Mouse (Mus musculus) midbrain, postnatal 0 days (tissue): Measurements from ENCODE around the gene Tmem88. TPM values are rescaled to one million over a fixed set of nuclear protein-coding genes. Genes with fewer than 3 reads are reported as not detected.
A peak's percentile ranks its signal among the peaks of the same experiment; 100 is the strongest.

ENCODE experiments used
- ATAC-seq: fragments of 200-750 bp; cut with Nextera tagmentation; 2 replicates; pipeline ENCODE4 v1.8.0; 2017; ENCODE audit warnings: moderate number of reproducible peaks, mild to moderate bottlenecking, moderate TSS enrichment, moderate library complexity; ENCODE audit not compliant: low FRiP score
- DNase-seq: peaks from one replicate; pipeline ENCODE4 v3.0.0-alpha.2; 2015; ENCODE audit warnings: low spot score
- H3K27ac ChIP-seq: fragments of 300-500 bp; sonication (generic); 2 replicates; pipeline ENCODE4 v1.5.1; 2014; ENCODE audit warnings: low read depth, mild to moderate bottlenecking, low read length, mixed read lengths
- H3K27me3 ChIP-seq: fragments of 300-500 bp; sonication (generic); 2 replicates; pipeline ENCODE4 v1.6.1; 2014; ENCODE audit warnings: low read length, control low read depth, mixed read lengths; ENCODE audit not compliant: insufficient read depth
- H3K36me3 ChIP-seq: fragments of 300-500 bp; sonication (generic); 2 replicates; pipeline ENCODE4 v1.6.1; 2014; ENCODE audit warnings: low read length, control low read depth, mixed read lengths; ENCODE audit not compliant: insufficient read depth
- H3K4me1 ChIP-seq: fragments of 300-500 bp; sonication (generic); 2 replicates; pipeline ENCODE4 v1.6.1; 2014; ENCODE audit warnings: mild to moderate bottlenecking, control low read depth, antibody characterized with exemption, low read length, mixed read lengths; ENCODE audit not compliant: insufficient read depth
- H3K4me2 ChIP-seq: fragments of 300-500 bp; sonication (generic); 2 replicates; pipeline ENCODE4 v1.6.1; 2014; ENCODE audit warnings: low read depth, mild to moderate bottlenecking, low read length, mixed read lengths; ENCODE audit not compliant: poor library complexity, severe bottlenecking
- H3K4me3 ChIP-seq: fragments of 300-500 bp; sonication (generic); 2 replicates; pipeline ENCODE4 v1.5.1; 2014; ENCODE audit warnings: low read depth, mild to moderate bottlenecking, low read length, moderate library complexity
- H3K9ac ChIP-seq: fragments of 300-500 bp; sonication (generic); replicated peaks from 2 replicates; pipeline ENCODE4 v1.6.1; 2014; ENCODE audit warnings: mild to moderate bottlenecking, low read length, moderate library complexity, mixed read lengths; ENCODE audit not compliant: poor library complexity, severe bottlenecking
- H3K9me3 ChIP-seq: fragments of 300-500 bp; sonication (generic); 2 replicates; pipeline ENCODE4 v1.6.1; 2016; ENCODE audit warnings: low read length, control low read depth
- CTCF ChIP-seq: IDR thresholded peaks from 2 replicates; pipeline ENCODE4 v1.5.1; 2016; ENCODE audit warnings: antibody characterized with exemption, mild to moderate bottlenecking
- WGBS: fragments of 180-500 bp; shearing (Covaris S2); extraction: QIAGEN DNeasy Blood & Tissue Kit; methylation state at CpG from one replicate; pipeline ENCODE4 v1.1.7; 2014; 5-methylcytosine and 5-hydroxymethylcytosine counted together
- polyA plus RNA-seq: library from polyadenylated mRNA; unstranded; fragments of >200 nt; fragmentation: Nextera tagmentation; extraction: Ambion mirVana; gene quantifications from 2 replicates; pipeline ENCODE4 v1.2.1, GENCODE M21; 2015
- total RNA-seq: library from RNA; depleted of rRNA; stranded (reverse); fragments of >200 nt; gene quantifications from 2 replicates; pipeline ENCODE4 v1.2.3, GENCODE M21; 2014; rRNA removed

Tmem88 gene
- 4.4 and 5.7 TPM in 2 replicates for total RNA-seq
- 5.8 and 6.3 TPM in 2 replicates for polyA plus RNA-seq

DNA sequence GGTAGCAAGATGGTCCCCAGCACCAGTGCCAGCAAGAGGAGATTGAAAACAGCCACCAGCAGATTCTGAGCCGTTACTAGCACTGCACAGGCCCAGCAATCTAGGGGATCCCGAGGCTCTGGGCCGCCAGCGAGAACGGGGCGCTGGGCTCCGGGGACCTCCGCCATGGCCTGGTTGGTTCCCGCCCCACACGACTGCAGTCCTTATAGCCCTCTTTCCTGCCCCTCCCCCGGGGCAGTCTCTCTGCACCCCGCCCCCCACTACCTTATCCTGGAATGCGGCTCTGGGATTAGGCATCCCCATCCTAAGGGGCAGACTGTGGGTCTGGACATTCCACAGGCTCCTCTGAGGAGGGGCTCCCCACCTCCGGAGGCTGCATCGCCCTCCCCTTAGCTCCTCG, at the start of gene Tmem88:
Gene Tmem88 (minus strand): TSS at position 176 of the 400 bp plus-strand sequence.
- ATAC-seq (no peak), DNase-seq (no peak)
- Histone ChIP-seq H3K4me1 (no peaks in the 10 kb centered on the region), H3K36me3 (peaks cover 26% of the 10 kb centered on the region), H3K4me2 (0 out of 2 replicates have a peak within 1 kb of the TSS, but pooled peaks have one; percentile 26), H3K27ac (peak within 1 kb of the TSS; percentile 32; the same call in 1 of the 2 replicates), H3K4me3 (no peak within 1 kb of the TSS), H3K9me3 (no peaks in the 10 kb centered on the region), H3K9ac (peak within 1 kb of the TSS; percentile 36; the same call in 1 of the 2 replicates), H3K27me3 (no peaks in the 10 kb centered on the region)
- 12% methylated on average over 16 of the region's 16 CpGs for WGBS
- no peak for TF ChIP-seq CTCF

DNA sequence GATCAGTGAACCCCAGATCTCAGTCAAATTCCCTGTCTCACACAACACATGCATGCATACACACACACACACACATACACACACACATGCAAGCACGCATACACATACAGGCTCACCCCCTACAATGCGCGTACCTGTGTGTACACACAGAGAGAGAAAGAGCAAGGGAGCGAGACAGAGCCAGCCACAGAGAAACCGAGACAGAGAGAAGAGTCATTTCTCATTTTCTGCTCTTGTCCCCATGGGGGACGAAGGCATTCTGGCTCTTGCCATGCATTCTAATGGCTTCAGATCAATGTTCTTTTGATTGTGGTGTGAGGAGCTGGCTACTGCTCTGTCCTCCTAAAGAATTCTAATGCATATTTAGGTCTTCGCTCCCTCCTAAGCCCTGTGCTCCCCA, 49.3 kb upstream of the Tmem88 start:
- no peak for ATAC-seq
- no peaks in the 10 kb centered on the region for H3K9me3 ChIP-seq
- H3K9ac ChIP-seq, result no peak overlapping the region
- no peak for DNase-seq
- 0 out of 2 replicates have a peak overlapping the region, but pooled peaks have one; percentile 38 for H3K27ac ChIP-seq
- TF ChIP-seq CTCF, result no peak
- no peak overlapping the region for H3K4me3 ChIP-seq
- no peaks in the 10 kb centered on the region for H3K27me3 ChIP-seq
- no peak overlapping the region for H3K4me2 ChIP-seq
- H3K36me3 ChIP-seq, result no peaks in the 10 kb centered on the region
- peaks cover 6% of the 10 kb centered on the region; the same call in 1 of the 2 replicates for H3K4me1 ChIP-seq
- WGBS, result 69% methylated on average over 7 of the region's 7 CpGs

DNA sequence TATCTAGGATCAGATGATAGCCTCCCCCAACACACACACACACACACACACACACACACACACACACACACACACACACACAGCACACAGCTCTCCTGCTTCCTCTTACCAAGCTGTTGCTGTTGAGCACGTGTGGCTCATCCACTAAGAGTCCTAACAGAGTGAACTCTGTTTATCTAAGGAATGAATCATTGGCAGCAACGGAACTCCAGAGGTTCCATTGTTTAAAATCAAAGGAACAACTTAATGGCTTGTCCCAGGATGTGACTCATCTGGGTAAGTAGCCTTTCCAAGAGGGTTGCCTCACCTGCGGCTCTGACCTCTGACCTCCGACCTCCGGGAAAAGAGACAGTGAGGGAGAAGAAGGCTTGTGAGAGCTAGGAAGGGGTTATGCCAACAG, 45.3 kb upstream of the Tmem88 start:
- TF ChIP-seq CTCF, result no peak

DNA sequence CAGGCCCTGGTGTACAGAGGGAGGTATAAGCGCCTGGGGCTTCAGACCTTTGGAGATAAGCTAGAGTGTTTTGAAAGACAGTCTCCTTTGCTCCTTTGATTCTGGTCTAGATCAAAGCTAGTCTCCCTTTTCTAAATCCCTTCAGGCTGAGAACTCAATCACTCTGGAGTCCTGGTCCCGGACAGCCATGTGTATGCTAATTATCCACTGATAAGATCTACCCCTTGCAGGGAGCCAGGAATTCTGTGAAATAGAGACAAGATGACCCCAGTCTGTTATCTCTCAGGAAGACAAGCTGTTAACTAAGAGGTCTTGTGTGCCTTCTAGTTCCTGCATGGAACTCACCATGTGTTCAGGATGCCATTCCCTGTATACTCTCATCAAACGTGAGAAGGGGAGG, 39.3 kb upstream of the Tmem88 start:
- WGBS, result 43% methylated on average over 3 of the region's 3 CpGs
- no peak for ATAC-seq
- no peaks in the 10 kb centered on the region for H3K4me1 ChIP-seq

More for the DNA sequence above, 45.3 kb upstream of the Tmem88 start:
- H3K9ac ChIP-seq, result no peak overlapping the region
- H3K36me3 ChIP-seq, result no peaks in the 10 kb centered on the region
- no peaks in the 10 kb centered on the region for H3K27me3 ChIP-seq
- H3K4me1 ChIP-seq, result peaks cover 6% of the 10 kb centered on the region; the same call in 1 of the 2 replicates
- H3K9me3 ChIP-seq, result no peaks in the 10 kb centered on the region
- no peak overlapping the region for H3K27ac ChIP-seq
- ATAC-seq (no peak), DNase-seq (no peak)
- H3K4me3 ChIP-seq, result no peak overlapping the region
- H3K4me2 ChIP-seq, result no peak overlapping the region
- 64% methylated on average over 5 of the region's 5 CpGs for WGBS

DNA sequence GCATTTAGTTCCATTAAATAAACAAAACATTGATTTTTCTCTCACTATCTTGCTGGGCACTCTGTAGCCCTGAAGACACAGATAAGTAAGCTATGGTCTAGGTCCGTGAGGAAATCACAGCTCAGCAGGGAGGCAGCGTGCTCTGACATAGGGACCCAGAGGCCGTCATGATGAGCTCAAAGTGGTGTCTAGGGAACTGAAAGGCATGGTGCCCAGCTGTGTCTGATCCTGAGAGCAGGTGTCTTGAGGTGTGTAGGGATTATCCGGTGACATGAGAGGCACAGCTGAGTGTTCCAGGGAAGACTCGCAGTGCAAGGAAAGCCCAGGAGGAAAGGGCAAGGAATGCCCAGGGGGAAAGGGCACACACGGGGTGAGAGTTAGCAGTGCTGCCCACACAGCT, 35.2 kb upstream of the Tmem88 start:
- WGBS, result 65% methylated on average over 6 of the region's 6 CpGs
- H3K4me1 ChIP-seq, result no peaks in the 10 kb centered on the region
- ATAC-seq, result no peak
- H3K4me3 ChIP-seq, result no peak overlapping the region
- no peaks in the 10 kb centered on the region for H3K27me3 ChIP-seq
- H3K36me3 ChIP-seq, result no peaks in the 10 kb centered on the region
- no peak overlapping the region for H3K9ac ChIP-seq
- DNase-seq, result no peak
- H3K27ac ChIP-seq, result no peak overlapping the region
- H3K9me3 ChIP-seq, result no peaks in the 10 kb centered on the region
- H3K4me2 ChIP-seq, result no peak overlapping the region
- no peak for TF ChIP-seq CTCF

More for the DNA sequence above, 39.3 kb upstream of the Tmem88 start:
- Histone ChIP-seq H3K27ac (no peak overlapping the region), H3K9me3 (no peaks in the 10 kb centered on the region), H3K4me2 (no peak overlapping the region), H3K27me3 (no peaks in the 10 kb centered on the region), H3K36me3 (no peaks in the 10 kb centered on the region), H3K4me3 (no peak overlapping the region), H3K9ac (no peak overlapping the region)
- no peak for TF ChIP-seq CTCF
- no peak for DNase-seq

DNA sequence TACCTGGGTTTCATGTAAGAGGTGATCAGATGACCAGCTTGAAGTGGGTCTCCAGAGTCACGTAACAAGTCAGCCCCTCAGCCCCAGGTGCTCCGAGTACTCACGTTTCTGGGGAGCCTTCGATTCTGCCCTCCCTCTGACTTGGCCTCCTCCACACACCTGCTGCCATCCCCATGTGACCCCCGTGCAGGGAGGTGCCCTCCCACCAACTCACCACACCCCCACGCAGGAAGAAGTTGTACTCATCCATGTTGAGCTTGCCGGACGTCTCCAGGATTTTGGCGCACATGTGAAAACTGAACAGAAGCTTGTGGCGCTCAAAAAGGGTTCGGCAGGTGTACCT, 34.6 kb upstream of the Tmem88 start:
- no peak for TF ChIP-seq CTCF
- no peak overlapping the region for H3K4me3 ChIP-seq
- no peaks in the 10 kb centered on the region for H3K27me3 ChIP-seq
- no peaks in the 10 kb centered on the region for H3K9me3 ChIP-seq
- H3K4me2 ChIP-seq, result no peak overlapping the region
- H3K4me1 ChIP-seq, result no peaks in the 10 kb centered on the region
- H3K27ac ChIP-seq, result no peak overlapping the region
- no peaks in the 10 kb centered on the region for H3K36me3 ChIP-seq
- H3K9ac ChIP-seq, result no peak overlapping the region
- 69% methylated on average over 11 of the region's 11 CpGs for WGBS
- DNase-seq (no peak), ATAC-seq (no peak)
